Mouse (Mus musculus): Measurements from ENCODE around the gene Ssr1.

DNA sequence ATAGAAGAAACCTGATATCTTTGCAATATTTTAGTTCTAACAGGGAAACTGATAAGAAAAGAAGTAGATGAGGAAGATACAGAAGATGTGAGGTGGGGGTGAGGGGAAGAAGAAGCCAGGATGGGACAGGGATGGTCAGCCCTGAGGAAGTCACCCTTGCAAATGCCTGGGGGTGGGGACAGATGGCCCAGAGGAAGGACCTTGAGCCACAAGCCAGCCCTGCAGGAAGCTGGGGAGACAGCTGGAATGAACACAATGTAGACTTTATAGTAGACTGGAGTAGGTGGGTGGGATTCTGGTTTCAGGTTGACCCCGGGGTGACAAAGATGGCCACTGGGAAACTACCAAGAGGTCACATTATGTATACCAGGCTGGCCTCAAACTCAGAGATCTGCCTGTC, 39.7 kb downstream of the Ssr1 start:
- TF ChIP-seq CTCF (IDR thresholded peaks at IDR 0.05; ENCODE audit: control insufficient read depth, insufficient read depth, insufficient read length) (no peak), USF1 (IDR thresholded peaks at IDR 0.05; ENCODE audit: low read depth) (no peak), MYOD1 (IDR thresholded peaks at IDR 0.05; ENCODE audit: control insufficient read depth, insufficient read length, low read depth) (no peak), MYOG (IDR thresholded peaks at IDR 0.05; ENCODE audit: control insufficient read depth, extremely low read depth, insufficient read length) (no peak)
